Mouse (Mus musculus): ENCODE results near the gene Espnl. TPM values are rescaled to one million over a fixed set of nuclear protein-coding genes. Genes with fewer than 3 reads are reported as not detected.
A peak's percentile ranks its signal among the peaks of the same experiment; 100 is the strongest.

Gene Espnl
- polyA plus RNA-seq, 1 experiment: 0.15 TPM

DNA sequence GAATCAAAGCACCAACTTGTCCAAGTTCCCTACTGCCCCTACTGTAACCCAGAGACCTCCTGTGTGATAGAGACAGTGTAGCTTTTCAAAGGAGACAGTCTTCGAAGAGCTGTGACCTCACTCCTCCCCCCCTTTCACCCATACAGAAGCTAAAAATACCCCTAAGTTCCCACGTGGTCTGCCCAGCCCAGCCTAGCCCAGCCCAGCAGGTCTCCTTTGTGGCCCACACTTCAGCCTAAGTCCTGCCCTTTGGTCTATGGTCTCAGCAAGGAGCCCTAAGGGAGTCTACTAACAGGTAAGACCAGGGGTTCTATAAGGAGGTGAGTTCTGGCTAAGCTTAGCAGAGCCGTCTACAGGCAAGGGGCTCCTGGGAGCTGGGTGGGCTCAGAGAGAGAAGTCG lies 29.0 kb downstream of the Espnl start, which contains the start of gene Klhl30:
Gene Klhl30 (plus strand): TSS at position 176 of the 400 bp plus-strand sequence.
- Histone ChIP-seq H3K79me2 (ENCODE audit: control insufficient read depth, insufficient read depth) (no peaks in the 10 kb centered on the region), H3K79me3 (ENCODE audit: low read depth) (no peaks in the 10 kb centered on the region), H3K27me3 (ENCODE audit: control insufficient read depth, insufficient read depth, insufficient read length) (no peaks in the 10 kb centered on the region), H3K4me3 (ENCODE audit: insufficient read depth, poor library complexity, severe bottlenecking) (no peak within 1 kb of the TSS), H3ac (ENCODE audit: control insufficient read depth, insufficient read length, low read depth) (no peak within 1 kb of the TSS), H3K36me3 (ENCODE audit: control insufficient read depth, insufficient read depth) (no peaks in the 10 kb centered on the region)
- peak; percentile 66 for TF ChIP-seq USF1 (IDR thresholded peaks at IDR 0.05; ENCODE audit: low read depth)
- no peak for TF ChIP-seq MYOD1 (IDR thresholded peaks at IDR 0.05; ENCODE audit: control insufficient read depth, insufficient read length, low read depth)

DNA sequence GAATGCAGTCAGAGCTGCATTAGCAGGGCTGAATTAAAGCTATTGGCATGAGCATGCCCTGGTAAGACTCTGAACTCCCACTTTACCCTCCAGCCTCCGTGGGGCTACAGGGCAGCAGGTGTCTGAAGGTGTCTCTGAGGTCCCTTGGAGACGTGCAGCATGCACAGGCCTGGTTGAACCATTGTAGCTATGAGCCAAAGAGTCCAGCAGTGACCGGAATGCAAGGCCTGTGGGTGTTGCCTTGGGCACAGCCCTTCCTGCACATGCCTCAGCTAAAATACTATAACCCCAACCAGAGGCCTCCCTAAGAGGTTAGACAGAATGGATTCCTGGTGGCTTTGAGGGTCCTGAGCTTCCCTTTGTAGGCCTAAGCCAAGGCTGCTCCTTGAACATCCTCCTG lies 29.4 kb downstream of the Espnl start:
- TF ChIP-seq FOSL1 (IDR thresholded peaks at IDR 0.05; ENCODE audit: insufficient read depth, low read length, poor library complexity, severe bottlenecking) (no peak), USF1 (IDR thresholded peaks at IDR 0.05; ENCODE audit: low read depth) (no peak), MYOD1 (IDR thresholded peaks at IDR 0.05; ENCODE audit: control insufficient read depth, insufficient read length, low read depth) (no peak), MAX (IDR thresholded peaks at IDR 0.05) (peak; percentile 39), CTCF (IDR thresholded peaks at IDR 0.05; ENCODE audit: control insufficient read depth, insufficient read depth, insufficient read length) (no peak)
- no peaks in the 10 kb centered on the region for H3K79me3 ChIP-seq (ENCODE audit: low read depth)
- H3K36me3 ChIP-seq (ENCODE audit: control insufficient read depth, insufficient read depth): no peaks in the 10 kb centered on the region
- no peaks in the 10 kb centered on the region for H3K27me3 ChIP-seq (ENCODE audit: control insufficient read depth, insufficient read depth, insufficient read length)
- no peaks in the 10 kb centered on the region for H3K79me2 ChIP-seq (ENCODE audit: control insufficient read depth, insufficient read depth)
- no peak overlapping the region for H3K4me3 ChIP-seq (ENCODE audit: insufficient read depth, poor library complexity, severe bottlenecking)
- no peak overlapping the region for H3ac ChIP-seq (ENCODE audit: control insufficient read depth, insufficient read length, low read depth)

DNA sequence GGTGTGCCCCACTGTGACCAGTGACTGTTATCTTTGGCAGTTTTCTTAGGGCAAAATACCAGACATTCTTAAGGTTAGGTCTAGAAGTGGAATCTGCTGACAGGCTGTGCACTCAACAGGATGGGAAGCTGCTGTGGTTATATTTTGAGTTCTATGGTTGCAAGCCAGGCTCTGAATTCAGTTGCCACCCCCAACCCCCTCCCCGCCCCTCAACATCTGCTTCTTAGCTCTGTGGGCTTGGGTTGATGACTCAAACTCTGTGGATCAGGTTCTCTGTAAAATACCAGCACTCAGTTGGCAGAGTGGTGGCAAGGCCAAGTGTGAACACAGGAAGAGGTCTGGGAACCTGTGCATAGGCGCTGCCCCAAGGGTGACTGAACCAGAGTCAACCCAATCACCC lies 30.4 kb downstream of the Espnl start:
- Histone ChIP-seq H3ac (ENCODE audit: control insufficient read depth, insufficient read length, low read depth) (no peak overlapping the region), H3K36me3 (ENCODE audit: control insufficient read depth, insufficient read depth) (no peaks in the 10 kb centered on the region), H3K4me3 (ENCODE audit: insufficient read depth, poor library complexity, severe bottlenecking) (no peak overlapping the region), H3K79me3 (ENCODE audit: low read depth) (no peaks in the 10 kb centered on the region), H3K27me3 (ENCODE audit: control insufficient read depth, insufficient read depth, insufficient read length) (no peaks in the 10 kb centered on the region), H3K79me2 (ENCODE audit: control insufficient read depth, insufficient read depth) (no peaks in the 10 kb centered on the region)
- no peak for TF ChIP-seq CEBPB (IDR thresholded peaks at IDR 0.05; ENCODE audit: low read depth)
- TF ChIP-seq CTCF (IDR thresholded peaks at IDR 0.05; ENCODE audit: control insufficient read depth, insufficient read depth, insufficient read length): no peak
- no peak for TF ChIP-seq FOSL1 (IDR thresholded peaks at IDR 0.05; ENCODE audit: insufficient read depth, low read length, poor library complexity, severe bottlenecking)
- TF ChIP-seq MAX (IDR thresholded peaks at IDR 0.05): peak; percentile 56
- TF ChIP-seq MYOD1 (IDR thresholded peaks at IDR 0.05; ENCODE audit: control insufficient read depth, insufficient read length, low read depth): peak; percentile 55

DNA sequence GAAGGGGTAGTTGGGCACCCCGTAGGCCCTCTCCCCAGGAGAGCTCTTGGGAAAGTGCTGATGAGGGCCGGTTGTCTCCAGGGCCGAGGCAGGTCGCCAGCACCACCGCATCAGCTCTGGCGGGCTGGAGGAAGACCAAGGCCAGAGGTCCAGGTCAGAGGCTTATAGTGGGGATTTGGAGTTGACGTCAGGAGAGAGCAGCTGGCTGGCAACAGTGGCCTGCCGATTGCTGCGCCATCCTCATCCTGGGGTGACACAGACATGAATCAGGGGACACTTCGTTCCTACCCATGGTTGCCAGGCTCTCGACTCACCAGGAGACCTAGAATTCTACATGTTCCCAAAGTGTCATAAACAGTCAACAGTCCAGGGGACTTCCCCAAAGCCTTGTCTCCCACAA lies 34.2 kb downstream of the Espnl start:
- Histone ChIP-seq H3K79me2 (ENCODE audit: control insufficient read depth, insufficient read depth) (no peaks in the 10 kb centered on the region), H3ac (ENCODE audit: control insufficient read depth, insufficient read length, low read depth) (no peak overlapping the region), H3K79me3 (ENCODE audit: low read depth) (no peaks in the 10 kb centered on the region), H3K36me3 (ENCODE audit: control insufficient read depth, insufficient read depth) (no peaks in the 10 kb centered on the region), H3K27me3 (ENCODE audit: control insufficient read depth, insufficient read depth, insufficient read length) (no peaks in the 10 kb centered on the region), H3K4me3 (ENCODE audit: insufficient read depth, poor library complexity, severe bottlenecking) (no peak overlapping the region)
- TF ChIP-seq MYOD1 (IDR thresholded peaks at IDR 0.05; ENCODE audit: control insufficient read depth, insufficient read length, low read depth) (peak; percentile 35), USF1 (IDR thresholded peaks at IDR 0.05; ENCODE audit: low read depth) (no peak)

DNA sequence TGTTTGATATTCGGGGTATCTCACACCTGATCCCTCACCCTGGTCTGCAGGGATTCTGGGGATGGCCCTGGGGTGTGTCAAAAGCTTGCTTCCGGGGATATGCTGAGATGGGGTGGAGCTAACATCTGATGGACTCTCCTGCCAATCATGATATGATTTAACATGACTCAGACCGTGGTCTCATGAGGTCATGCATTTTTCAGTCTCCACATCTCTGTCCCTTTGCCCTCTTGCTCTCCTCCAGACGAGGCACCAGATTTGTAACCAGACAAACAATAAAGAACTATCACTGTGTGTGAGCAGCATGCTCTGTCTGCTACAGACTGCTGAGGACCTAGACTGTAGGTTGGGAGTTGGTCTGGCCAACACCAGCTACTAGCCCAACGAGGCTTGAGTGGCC lies 40.2 kb downstream of the Espnl start:
- Histone ChIP-seq H3K27me3 (ENCODE audit: control insufficient read depth, insufficient read depth, insufficient read length) (no peaks in the 10 kb centered on the region), H3ac (ENCODE audit: control insufficient read depth, insufficient read length, low read depth) (no peak overlapping the region), H3K79me2 (ENCODE audit: control insufficient read depth, insufficient read depth) (peaks cover 3% of the 10 kb centered on the region), H3K4me3 (ENCODE audit: insufficient read depth, poor library complexity, severe bottlenecking) (no peak overlapping the region), H3K79me3 (ENCODE audit: low read depth) (no peaks in the 10 kb centered on the region), H3K36me3 (ENCODE audit: control insufficient read depth, insufficient read depth) (no peaks in the 10 kb centered on the region)
- TF ChIP-seq CTCF (IDR thresholded peaks at IDR 0.05; ENCODE audit: control insufficient read depth, insufficient read depth, insufficient read length) (no peak), MAX (IDR thresholded peaks at IDR 0.05) (peak; percentile 32)

DNA sequence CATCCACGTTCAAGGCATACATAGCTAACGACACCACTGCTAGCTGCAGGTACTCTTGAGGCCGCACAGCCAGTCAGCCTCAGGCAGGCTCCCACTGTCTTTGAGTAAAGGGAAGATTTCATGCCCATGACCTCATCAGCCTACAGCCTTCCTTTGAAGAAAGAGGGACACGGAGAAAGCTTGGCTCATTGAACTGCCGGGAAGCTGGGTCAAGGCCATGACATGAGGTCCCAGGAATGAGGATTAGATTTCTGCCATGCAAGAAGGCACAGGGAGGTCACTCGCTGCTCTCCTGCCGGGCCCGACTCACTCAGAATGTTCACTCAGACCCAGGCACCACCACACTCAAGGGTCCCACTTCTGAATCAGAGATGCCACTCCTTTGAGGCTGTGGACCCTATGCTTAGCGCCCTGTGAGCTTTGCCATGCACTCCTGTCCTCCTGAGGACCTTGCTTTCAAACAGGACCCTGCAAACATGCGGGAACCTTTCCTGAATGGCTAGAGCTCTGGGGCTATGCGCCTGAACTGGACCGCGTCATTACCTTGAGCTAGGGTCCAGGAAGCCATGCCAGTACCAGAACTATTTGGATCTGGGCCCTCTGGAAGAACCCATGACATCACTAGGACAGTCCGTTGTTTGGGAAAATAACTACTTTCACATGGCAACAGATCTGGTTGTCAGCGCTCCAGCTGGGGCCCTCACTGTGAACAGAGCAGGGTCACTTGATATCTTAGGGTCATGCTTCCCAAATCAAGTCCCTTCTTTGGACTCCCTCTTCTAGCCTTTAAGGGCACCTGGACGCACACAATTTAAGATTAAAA lies 43.2 kb downstream of the Espnl start:
- Histone ChIP-seq H3K27me3 (ENCODE audit: control insufficient read depth, insufficient read depth, insufficient read length) (no peaks in the 10 kb centered on the region), H3K4me3 (ENCODE audit: insufficient read depth, poor library complexity, severe bottlenecking) (no peak overlapping the region), H3K79me2 (ENCODE audit: control insufficient read depth, insufficient read depth) (peaks cover 10% of the 10 kb centered on the region), H3K79me3 (ENCODE audit: low read depth) (peaks cover 3% of the 10 kb centered on the region), H3K36me3 (ENCODE audit: control insufficient read depth, insufficient read depth) (no peaks in the 10 kb centered on the region), H3ac (ENCODE audit: control insufficient read depth, insufficient read length, low read depth) (no peak overlapping the region)
- TF ChIP-seq FOSL1 (IDR thresholded peaks at IDR 0.05; ENCODE audit: insufficient read depth, low read length, poor library complexity, severe bottlenecking): no peak
- no peak for TF ChIP-seq USF1 (IDR thresholded peaks at IDR 0.05; ENCODE audit: low read depth)
- TF ChIP-seq MYOG (IDR thresholded peaks at IDR 0.05; ENCODE audit: control insufficient read depth, extremely low read depth, insufficient read length): no peak
- TF ChIP-seq CEBPB (IDR thresholded peaks at IDR 0.05; ENCODE audit: low read depth): no peak
- no peak for TF ChIP-seq CTCF (IDR thresholded peaks at IDR 0.05; ENCODE audit: control insufficient read depth, insufficient read depth, insufficient read length)
- no peak for TF ChIP-seq MYOD1 (IDR thresholded peaks at IDR 0.05; ENCODE audit: control insufficient read depth, insufficient read length, low read depth)
- no peak for TF ChIP-seq MAX (IDR thresholded peaks at IDR 0.05)
